Mouse (Mus musculus) heart, postnatal 4 days (tissue): ENCODE results near the gene Ide. TPM values are rescaled to one million over a fixed set of nuclear protein-coding genes. Genes with fewer than 3 reads are reported as not detected.
"Not testable (repeated sequence)": the region's sequence is repeated elsewhere in the genome, so short reads cannot be mapped to it uniquely, and the experiment has no call there.

Source experiments
- DNase-seq: peaks from one replicate; pipeline ENCODE4 v3.0.0; 2021
- total RNA-seq, 2 experiments: library from RNA; stranded (reverse); gene quantifications; 2 replicates each; pipeline ENCODE4 v1.2.3; 2021

Gene Ide
- total RNA-seq, 2 experiments from 2014 or later: 102 to 106 TPM

GRCm38 (mm10) chr19:37263943-37264897, 73.4 kb downstream of the Ide start:
- peak; percentile 47 for DNase-seq

- no peak for DNase-seq
Observed at GRCm38 (mm10) chr19:37263566-37263942, 74.1 kb downstream of the Ide start.

DNA sequence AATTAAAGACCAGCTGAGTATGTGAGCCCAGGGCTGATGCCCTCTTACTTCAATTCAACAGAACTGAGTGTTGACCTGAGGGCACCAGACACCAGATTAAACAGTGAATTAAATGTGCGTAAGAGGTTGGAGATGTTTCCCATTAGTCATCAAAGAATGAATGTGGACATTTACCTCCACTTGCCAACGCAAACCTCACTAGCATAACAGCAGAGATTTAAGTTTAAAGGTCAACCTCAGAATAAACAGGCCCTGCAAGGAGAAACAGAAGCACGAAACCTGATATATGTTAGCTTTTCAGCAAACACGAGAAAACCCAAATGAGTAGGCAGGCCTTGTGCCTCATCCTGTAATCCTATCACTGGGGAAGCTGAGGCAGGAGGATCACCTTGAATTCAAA, 75.3 kb downstream of the Ide start:
- DNase-seq: no peak

DNA sequence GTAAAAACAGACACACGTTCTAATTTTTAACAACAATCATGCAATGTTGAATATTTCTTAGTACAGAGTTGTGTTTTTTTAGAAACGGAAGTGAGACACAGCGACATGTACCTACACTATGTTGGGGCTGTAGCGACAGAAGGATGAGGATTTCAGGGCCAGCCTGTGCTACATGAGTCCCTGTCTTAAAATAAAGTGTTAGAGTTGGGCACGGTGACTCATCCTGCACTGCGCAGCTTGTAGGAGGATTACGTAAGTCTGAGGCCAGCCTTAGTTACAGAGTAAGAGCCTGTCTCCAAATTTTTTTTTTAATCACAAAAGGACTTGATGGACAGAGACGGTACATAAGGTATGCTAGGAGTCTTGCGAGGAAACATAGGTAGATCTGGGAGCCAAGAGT, 82.3 kb downstream of the Ide start:
- DNase-seq: no peak

DNA sequence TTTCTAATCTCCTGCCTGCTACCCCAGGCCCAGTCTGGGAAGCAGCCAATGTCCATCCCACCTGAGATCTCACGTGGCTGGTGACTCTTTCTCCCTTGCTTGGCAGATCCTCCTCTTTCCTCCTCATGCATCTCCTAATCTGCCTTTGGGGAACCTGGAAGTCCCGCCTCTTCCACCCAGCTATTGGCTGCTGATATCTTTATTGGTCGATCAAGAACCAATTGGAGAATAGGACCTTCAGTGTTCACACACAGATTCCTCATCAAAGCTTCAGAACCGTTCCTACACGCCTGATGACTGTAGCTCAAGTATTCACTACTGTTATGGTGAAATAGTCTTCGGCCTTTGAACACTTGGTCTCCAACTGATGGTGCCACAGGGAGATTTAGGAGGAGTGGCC, 85.5 kb downstream of the Ide start:
- DNase-seq: no peak

GRCm38 (mm10) chr19:37248199-37248598, 89.5 kb downstream of the Ide start:
- DNase-seq: no peak

GRCm38 (mm10) chr19:37246859-37247258, 90.8 kb downstream of the Ide start:
- no peak for DNase-seq

GRCm38 (mm10) chr19:37242707-37243106, 94.9 kb downstream of the Ide start:
- DNase-seq: no peak

DNA sequence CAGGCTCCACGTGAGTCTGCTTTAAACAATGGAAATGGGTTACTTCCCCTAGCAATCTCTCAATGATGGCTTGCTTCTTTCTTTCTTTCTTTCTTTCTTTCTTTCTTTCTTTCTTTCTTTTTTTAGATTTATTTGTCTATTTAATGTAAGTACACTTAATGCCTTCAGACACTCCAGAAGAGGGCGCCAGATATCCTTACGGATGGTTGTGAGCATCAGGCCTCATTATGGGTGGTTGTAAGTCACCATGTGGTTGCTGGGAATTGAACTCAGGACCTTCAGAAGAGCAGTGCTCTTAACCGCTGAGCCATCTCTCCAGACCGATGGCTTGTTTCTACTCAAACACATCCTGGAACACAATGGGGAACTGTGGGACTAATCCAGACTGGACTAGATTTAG, 96.5 kb downstream of the Ide start:
- DNase-seq: no peak

GRCm38 (mm10) chr19:37239096-37239495, 98.6 kb downstream of the Ide start:
- peak; percentile 66 for DNase-seq

- no peak for DNase-seq
Observed at GRCm38 (mm10) chr19:37238651-37239050, 99.0 kb downstream of the Ide start.

- DNase-seq: no peak
Observed at GRCm38 (mm10) chr19:37237712-37238437, 99.8 kb downstream of the Ide start.

DNA sequence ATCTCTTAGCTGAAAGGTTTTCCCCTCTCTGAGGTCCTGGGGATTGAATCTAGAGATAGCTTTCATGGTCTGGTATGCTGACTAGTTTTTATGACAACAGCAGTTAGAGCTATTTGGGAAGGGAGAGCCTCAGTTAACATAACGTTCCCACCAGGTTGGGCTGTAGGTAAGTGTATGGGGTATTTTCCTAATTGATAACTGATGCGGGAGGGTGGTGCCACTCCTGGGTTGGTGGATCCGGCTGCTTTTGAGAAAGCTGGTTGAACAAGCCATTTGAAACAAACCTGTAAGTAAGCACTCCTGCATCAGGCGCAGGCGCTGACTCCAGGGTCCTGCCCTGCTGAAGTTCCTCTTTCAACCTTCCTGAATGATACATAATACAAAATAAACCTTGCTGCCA, 100.3 kb downstream of the Ide start:
- no peak for DNase-seq

GRCm38 (mm10) chr19:37235818-37236217, 101.8 kb downstream of the Ide start:
- no peak for DNase-seq

DNA sequence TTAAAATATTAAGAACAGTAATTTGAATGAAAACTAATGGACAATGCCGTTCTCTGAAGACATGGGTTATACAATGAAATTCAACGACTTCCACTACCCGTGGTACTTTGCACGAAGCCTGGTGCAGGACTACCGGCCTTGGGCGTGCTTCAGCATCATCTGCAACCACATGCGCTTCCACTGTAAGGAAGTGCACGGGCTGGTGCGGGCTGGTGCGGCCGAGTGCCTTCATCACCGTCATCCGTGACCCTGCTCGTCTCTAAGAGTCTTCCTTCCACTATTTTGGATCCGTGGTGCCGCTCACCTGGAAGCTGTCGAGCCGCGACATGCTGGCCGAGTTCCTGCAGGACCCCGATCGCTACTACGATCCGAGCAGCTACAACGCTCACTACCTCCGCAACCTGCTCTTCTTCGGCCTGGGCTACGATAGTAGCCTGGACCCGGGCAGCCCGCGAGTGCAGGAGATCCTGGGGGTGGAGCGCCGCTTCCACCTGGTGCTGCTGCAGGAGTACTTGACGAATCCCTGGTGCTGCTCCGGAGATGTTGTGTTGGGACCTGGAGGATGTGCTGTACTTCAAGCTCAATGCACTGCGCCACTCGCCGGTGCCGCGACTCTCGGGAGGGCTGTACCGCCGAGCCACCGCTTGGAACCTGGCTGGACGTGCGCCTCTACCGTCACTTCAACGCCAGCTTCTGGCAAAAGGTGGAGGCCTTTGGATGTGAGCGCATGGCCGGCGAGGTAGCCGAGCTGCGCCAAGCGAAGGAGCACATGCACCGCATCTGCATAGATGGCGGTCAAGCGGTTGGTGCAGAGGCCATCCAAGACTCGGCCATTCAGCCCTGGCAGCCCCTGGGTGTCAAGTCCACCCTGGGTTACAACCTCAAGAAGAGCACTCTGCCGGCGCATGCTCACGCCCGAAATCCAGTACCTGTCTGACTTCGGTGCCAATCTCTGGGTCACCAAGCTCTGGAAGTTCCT, 103.8 kb downstream of the Ide start:
- no peak for DNase-seq

- DNase-seq: not testable (repeated sequence)
Observed at GRCm38 (mm10) chr19:37232598-37232997, 105.1 kb downstream of the Ide start.

- no peak for DNase-seq
Observed at GRCm38 (mm10) chr19:37225197-37225862, 112.3 kb downstream of the Ide start.
